Mouse (Mus musculus): ENCODE results near the gene Elp6.
"Not testable (repeated sequence)": the region's sequence is repeated elsewhere in the genome, so short reads cannot be mapped to it uniquely, and the experiment has no call there.

Gene Elp6

DNA sequence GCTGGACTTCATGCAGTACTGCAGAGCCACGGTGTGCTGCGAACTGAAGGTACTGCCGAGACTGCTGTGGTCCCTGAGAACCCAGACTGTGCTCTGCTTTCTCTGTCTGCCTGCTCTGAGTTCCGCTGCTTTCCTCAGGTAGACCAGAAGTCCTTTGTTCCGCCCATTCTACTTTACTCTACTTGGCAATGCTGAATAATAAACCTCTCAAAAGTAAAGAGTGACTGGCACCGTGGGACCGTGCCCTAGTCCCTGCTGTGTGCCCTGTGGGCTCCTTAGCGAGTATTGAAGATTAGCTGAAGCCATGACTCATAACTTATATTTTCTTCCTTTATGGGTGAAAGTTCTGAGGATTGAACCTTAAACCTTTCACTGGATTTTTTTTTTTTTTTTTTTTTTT, 10.9 kb downstream of the Elp6 start:
- no peak for ATAC-seq (ENCODE audit: low TSS enrichment)

DNA sequence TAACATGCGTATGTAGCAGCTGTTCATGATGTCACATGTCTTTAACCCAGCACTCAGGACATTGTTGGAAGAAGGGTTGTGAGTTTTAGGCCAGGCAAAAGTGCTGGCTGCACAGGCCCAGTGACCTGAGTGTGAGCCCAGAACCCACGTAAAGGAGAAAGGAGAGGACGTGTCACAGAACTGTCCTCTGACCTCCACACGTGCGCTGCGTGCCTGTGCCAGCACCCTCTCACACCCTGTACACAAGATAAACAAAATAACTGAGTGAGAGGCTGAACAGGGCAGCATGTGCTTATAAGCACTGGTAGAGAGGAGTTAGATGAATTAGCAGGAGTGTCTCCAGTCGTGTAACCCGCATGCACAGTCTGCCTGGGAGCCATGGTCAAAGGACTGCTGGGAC, 11.5 kb downstream of the Elp6 start:
- ATAC-seq (ENCODE audit: low TSS enrichment) = no peak

DNA sequence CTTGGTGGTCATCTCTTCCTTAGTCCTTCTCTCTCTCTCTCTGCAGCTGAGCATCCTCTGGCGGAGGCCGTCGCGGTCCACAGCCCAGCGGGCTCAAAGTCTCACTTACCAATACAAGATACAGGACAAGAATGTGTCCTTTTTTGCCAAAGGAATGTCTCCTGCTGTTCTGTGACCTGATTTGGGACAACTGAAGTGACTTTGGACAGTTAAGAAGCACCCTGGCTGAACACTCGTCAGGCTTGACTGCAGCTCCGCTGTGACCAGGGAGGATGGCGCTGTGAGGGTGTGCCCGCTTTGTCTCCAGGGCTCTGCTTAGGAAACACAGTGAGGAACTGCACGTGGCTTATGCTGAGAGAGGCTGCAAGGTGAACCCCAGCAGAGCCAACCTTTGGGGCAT, 15.8 kb downstream of the Elp6 start:
- no peak for ATAC-seq (ENCODE audit: low TSS enrichment)

DNA sequence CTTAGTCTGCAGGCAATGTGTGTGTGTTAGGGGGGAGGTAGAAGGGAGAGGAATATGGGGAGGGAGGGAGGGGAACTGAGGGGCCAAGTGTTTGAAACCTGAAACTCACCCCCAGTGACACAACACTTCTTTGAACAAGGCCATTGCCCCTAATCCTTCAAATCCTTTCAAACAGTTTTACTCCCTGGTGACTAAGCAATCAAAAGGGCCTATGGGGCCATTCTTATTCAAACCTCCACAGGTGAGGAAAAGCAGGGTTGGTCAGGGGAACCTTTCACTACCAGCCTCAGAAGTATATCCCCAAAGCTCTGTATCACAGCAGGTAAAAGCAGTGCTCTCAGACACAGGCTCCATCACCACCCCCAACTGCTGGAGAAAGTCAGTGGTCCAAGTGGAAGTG, 18.0 kb downstream of the Elp6 start:
- no peak for ATAC-seq (ENCODE audit: low TSS enrichment)

DNA sequence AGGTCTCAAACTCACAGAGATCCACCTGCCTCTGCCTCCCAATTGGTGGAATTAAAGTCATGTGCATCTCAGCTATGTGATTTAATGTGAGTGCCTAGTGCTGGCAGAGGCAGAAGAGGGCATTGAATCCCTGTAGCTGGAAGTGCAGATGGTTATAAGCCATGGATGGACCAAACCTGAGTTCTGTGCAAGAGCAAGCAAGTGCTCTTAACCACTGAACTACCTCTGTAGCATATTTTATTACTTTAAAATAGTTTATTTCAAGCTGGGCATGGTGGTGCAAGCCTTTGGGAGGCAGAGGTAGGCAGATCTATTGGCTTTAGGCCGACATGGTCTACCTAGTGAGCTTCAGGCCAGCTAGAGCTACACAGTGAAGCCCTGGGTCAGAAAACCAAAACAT, 19.2 kb downstream of the Elp6 start:
- ATAC-seq (ENCODE audit: low TSS enrichment) = no peak

DNA sequence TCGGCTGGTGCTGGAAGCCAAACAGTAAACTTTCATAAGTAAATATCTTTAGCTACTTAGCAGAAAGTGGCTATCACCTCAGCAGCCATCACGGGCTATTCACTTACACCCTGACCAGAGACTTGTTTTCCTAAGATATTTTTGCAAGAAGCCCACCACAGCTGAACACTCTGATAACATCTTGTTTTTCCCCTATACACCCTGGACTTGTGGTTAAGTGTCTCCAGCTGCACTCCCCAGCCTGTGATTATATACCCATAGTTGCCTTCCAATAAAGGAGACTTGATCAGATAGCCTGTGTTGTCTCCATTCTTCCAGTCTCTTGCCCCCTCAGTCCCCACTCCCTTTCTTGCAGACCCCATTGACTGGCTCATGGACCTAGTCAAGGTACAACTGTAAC, 23.2 kb downstream of the Elp6 start:
- ATAC-seq (ENCODE audit: low TSS enrichment) = no peak

DNA sequence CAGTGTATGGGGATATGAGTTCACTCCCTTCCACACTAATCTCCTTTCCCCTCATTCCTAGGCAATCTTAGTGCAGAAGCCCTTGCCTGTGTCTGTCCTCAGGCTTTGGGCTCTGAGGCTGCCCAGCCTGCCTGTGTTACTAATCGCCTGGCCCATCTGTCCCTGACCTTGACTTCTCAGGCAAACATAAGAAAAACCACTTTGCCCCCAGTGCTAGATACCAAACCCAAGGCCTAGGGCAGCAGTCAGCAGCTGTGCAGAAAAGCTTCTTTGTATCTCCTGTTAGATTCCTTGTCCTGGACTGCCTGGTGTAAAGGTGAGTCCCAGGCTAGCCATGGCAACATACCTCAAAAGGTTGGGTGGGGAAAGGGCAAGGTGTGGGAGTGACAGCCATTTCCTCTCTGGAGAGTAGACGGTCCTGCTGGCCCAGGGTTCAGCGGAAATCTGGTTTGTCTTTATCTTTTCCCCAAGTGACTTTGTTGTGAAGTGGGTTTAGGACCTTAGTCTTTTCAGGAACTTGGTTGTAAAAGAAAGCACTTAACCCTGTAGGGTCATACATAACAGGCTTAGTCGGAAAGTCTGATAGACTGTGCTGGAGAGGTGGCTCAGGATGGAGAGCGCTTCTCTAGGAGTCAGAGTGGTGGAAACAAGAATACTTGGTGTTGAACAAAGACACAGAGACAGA, 24.1 kb downstream of the Elp6 start:
- ATAC-seq (ENCODE audit: low TSS enrichment) = no peak

DNA sequence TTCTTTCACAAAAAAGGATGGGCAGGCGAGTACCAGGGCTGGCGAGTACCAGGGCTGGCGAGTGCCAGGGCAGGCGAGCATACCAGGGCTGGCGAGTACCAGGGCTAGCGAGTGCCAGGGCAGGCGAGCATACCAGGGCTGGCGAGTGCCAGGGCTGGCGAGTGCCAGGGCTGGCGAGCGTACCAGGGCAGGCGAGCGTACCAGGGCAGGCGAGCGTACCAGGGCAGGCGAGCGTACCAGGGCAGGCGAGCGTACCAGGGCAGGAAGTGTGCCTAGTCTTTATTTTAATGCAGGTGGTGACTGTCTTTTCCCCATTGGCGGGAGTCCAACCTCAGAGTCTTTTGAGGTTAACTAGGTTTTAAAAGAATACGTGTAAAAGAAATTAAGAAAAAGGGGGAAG, 24.7 kb downstream of the Elp6 start:
- no peak for ATAC-seq (ENCODE audit: low TSS enrichment)

DNA sequence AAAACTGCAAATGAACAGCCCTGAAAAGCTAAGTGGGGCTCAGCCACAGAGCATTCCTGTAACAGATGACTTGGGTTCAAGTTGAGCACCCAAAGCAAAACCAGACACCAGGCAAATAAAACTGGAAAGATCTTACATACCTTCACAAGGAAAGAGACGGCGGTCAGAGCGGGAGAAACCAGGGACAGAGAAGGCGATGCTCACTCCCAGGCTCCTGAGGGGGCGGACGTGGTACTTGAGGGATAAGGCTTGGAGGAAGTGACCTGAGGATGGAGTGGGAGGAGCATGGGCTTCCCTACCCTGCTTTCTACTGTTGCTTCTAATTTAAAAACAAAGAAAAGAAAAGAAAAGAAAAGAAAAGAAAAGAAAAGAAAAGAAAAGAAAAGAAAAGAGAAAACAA, 25.4 kb downstream of the Elp6 start:
- ATAC-seq (ENCODE audit: low TSS enrichment) = no peak

DNA sequence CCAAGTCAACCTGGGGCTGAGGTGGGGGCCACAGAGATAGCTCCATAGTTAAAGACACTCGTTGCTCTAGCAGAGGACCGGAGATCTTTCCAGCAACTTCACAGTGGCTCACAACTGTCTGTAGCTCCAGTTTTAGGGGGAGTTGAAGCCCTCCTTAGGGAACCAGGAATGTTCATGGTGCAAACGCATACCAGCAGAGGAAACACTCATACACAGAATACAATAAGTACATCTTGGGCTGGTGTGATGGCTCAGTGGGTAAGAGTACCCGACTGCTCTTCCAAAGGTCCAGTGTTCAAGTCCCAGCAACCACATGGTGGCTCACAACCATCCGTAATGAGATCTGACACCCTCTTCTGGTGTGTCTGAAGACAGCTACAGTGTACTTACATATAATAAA, 25.9 kb downstream of the Elp6 start:
- ATAC-seq (ENCODE audit: low TSS enrichment) = not testable (repeated sequence)

DNA sequence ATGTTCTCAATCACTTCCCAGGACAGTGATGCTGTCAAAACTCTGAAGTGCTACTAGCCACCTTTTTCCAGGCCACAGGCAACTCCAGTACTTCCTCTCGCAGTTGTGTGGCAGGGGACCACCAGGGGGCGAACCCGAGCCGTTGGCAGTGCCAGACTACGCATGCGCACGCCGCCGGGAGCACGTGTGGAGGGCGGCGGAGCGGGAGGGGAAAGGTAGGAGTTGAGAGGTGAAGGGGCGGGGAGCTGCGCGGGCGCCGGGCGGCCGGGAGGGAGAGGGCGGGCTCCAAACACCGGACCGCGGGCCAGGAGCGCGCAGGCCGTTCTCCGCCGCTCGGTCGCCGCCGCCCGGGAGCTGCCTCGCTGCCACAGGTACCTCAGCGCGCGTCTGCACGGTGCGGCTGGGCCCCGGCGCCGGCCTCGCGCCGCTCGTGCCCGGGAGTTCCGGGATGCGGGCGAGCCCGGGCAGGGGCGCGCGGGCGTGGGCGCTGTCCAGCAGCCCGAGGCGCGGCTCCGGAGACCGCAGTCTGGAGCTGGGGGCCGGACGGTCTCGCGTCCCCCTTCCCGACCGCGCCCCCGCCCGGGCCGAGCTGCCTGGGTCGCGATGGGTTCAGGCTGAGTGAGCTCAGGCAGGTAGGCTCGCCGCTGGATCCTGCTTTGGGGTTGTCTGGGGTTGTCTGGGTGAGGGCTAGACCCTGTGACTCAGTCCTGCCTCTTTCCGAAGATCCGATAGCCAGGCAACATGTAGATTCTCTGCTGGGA, 28.3 kb downstream of the Elp6 start, which contains the start of gene Scap:
TSS of gene Scap (plus strand) at position 154 of the 761 bp plus-strand sequence.
- ATAC-seq (ENCODE audit: low TSS enrichment) = peak; percentile 87

DNA sequence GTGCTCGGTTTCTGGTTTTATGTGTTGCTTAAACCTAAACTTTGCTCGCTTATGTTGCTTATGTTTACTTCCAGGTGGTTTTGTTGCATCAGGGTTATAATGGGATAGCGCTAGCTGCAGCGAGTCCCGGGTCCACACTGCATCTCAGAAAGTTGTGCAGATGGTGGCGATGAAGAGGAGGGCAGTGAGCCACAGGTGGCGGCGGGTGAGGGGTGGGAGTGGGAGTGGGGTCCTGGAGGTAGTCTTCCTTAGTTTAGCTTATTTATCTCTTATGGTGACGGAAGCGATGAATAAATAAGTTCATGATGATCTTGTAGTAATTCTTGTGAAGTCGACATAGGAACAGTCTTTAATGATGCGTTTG, 28.9 kb downstream of the Elp6 start:
- ATAC-seq (ENCODE audit: low TSS enrichment) = no peak

DNA sequence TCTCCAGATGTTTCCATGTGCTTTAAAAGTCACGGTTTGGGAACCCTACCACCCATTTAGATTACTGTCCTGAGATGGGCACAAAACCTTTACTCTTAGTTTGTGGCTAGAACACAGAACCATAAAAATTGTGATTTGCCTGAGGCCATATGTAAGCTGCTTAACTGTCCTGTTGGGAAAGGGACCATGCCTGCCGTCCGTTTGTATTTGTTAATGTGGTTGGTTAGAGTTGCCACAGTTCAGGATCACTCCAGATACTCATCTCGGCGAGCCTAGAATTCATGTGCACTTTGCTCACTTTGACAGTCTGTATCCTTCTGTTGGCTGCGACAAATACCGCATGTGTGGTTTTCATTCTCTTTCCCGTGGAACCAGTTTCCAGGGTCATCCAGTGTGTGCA, 29.9 kb downstream of the Elp6 start:
- no peak for ATAC-seq (ENCODE audit: low TSS enrichment)

DNA sequence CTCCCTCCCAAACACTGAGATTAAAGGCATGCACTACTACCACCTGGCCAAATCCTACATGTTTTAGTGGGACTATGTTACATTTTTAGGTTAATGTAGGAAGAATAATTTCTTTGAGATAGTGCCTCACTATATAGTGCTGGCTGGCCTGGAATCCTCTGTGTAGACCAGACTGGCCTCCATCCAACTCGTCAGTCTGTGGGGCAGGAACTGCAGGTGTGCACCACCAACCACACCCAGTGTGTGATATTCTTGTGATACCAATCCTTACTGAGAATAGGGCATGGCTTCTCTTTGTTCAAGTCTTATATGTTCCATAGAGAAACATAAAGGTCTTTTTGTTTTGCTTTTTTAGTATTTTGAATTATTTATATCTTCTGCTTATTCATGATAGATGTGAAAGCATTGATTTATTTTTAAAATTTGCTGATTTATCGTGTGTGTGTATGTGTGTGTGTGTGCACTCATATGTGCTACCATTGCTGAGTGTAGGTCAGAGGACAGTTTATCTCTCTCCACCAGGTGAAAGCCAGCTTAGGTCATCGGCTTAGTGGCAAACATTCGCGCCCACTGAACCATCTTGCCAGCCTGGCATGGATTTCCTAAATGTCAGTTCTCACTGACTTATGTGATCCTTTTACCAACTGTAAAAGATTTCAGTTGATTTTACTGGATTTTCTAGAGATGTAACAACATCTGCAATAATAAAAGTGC, 35.2 kb downstream of the Elp6 start:
- ATAC-seq (ENCODE audit: low TSS enrichment) = no peak

DNA sequence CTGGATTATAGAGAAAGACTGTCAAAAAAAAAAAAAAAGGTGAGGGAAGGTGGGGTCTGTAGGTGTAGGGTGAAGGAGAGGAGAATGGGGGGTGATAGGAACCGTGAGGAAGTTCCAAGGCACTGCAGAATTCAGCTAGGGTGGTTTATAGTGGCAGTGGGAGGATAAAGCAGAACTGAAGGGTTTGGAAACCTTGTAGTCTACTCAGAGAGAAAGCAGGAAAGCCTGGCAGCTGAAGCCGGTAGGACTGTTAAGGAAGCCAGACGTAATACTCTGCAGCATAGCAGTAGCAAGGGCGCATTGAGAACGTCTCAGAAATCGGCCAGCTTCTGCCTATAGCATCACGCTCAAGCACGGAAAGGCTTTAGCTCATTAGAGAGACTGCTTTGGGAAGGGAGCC, 37.0 kb downstream of the Elp6 start:
- ATAC-seq (ENCODE audit: low TSS enrichment) = peak; percentile 88

DNA sequence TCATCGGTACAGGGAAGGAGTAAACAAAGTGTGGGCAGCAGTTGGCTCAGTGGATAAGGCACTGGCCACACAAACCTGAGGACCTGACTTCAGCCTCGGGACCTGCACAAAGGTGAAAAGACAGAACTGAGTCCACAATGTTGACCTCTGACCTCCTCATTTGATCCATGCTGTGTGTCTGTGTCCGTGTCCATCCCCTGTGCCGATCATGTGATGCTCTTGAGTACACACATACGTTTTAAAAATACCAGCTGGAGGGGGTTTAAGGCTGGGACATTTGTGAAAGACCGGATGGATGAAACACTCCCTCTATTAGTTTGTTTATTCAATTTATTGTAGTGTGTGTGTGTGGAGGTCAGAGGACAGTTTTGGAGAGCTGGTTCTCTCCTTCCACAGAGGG, 38.8 kb downstream of the Elp6 start:
- no peak for ATAC-seq (ENCODE audit: low TSS enrichment)

DNA sequence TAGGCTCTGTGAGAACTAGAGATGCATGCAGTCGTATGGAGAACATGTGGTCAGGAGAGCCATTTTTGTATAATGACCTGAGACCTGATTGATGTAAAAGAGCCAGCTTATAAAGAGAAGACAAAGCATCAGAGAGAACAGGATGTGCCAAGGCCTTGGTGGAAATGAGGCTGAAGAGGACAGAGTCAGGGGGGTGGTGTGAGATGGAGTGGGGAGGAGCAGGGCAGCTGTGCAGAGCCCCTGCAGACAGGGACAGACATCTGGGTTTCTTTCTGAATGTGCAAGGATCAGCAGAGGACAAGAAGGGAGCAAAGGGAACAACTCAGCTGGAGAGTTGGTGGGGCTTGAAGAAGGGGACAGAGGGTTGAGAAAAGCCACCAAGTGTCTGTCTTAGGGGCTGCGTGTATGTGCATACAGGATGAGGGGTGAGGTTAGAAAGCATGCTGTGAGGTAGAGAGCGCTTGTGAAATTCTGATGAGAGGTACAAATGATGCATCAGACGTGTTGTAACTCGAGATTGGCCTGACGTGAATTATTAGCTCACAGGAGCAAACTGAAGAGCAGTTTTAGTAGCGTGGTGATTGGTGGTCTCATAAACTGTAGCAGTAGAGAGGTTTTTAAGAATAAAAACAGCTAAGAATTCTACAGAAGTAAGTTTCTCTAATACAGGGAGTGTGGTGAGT, 40.2 kb downstream of the Elp6 start:
- no peak for ATAC-seq (ENCODE audit: low TSS enrichment)

DNA sequence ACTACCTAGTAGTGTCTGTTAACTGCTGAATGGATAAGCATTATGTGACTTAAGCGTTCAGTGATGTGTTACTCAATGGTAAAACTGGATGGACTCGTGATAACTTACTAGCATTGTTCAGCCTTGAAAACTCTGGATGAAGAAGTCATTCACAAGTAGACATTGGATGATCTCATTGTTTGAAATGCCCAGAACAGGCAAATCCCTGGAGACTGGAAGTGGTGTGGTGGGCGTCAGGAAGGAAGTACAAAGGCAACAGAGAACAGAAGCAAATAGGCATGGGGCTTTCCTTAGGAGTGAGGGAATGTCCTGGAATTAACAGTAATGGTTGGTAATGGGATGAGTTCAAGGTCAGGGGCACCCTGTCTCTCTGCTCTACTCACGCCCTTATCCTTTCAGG, 43.9 kb downstream of the Elp6 start:
- no peak for ATAC-seq (ENCODE audit: low TSS enrichment)

DNA sequence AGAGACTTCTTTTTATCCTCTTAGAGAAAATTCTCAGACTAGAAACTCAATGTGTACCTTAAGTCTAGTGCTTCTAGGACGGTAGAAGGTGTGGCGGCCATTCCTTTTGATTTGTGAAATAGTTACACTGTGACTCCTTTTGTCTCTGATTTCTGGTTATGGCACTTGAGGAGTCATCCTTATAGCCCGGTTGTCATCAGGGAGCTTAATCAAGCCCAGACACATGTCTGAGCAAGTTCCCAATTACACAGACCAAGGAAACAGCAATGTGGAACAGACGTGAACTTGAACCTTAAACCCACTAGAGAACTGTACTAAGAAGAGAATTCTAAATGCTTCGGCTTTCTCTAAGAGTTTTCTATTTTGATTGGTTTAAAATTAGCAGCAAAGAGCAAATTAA, 45.2 kb downstream of the Elp6 start:
- no peak for ATAC-seq (ENCODE audit: low TSS enrichment)

DNA sequence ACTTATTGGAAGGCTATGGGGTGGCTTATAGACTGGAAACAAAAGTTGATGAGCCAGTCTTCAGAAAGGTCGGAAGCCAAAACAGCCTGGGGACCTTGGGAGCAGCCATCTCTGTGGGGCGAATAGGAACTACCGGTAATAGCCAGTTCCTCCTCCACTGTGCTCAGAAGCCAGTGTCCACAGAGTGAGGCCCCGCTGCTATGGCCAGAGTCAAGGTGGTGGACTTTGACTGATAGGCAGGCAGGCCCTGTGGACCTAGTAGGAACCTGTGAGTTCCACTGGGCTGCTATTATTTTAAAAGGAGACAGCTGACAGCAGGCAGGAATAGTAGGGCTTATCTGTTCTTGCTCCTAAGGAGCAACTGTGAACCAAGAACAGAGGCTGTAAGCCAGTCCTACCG, 45.6 kb downstream of the Elp6 start:
- no peak for ATAC-seq (ENCODE audit: low TSS enrichment)

DNA sequence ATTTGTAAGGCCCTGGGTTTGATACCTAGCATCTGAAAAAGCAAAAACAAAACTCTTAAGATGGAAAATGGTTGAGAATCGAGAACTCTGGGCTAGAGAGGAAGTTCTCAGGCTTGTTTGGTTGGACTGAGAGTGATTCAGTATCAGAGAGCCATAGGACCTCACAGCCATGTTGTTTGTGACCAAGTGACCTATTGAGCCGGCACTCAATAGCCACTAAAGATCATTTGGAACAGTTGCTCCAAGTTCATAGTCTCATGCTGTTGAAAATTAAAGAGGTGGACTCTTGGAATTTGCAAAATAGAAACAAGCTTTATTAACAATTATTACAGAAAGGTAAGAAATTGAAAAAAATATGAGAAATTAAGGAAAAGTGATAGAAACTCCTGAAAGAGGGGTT, 46.4 kb downstream of the Elp6 start:
- ATAC-seq (ENCODE audit: low TSS enrichment) = no peak

DNA sequence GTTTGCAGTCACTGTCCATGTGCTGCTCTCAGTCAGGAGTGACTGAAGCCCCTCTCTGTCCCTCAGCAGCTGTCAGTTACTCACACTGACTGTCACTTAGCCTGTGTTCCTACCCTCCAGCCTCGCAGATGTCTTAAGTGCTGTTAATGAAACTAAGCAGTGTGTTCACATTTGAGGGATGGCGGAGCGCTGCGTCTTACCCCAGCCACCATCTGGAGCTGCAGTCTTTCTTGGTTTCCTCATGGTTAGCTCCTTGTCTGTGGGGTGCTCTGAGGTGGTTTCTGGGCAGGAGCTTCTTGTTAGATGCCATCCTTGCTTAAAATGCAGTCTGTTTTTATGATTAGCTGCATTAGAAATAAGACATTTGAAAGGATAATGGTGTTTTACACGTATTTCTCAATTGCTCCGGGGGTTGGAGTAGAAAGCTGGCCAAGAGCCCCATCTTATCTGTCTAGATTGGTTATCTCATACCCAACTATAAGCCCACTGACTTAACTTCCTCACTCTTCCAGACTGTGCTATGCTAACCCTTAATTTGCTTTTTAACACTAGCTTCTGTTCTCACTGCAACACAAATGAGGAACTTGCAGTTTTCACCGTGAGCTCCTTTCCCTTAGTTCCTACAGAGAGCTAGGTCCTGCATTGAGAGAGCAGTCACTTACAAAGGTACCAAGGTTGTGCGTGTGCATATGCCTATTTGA, 47.1 kb downstream of the Elp6 start:
- no peak for ATAC-seq (ENCODE audit: low TSS enrichment)

Data from frontal cortex, adult (tissue).